Mouse (Mus musculus): Measurements from ENCODE around the gene Krt42. TPM values are rescaled to one million over a fixed set of nuclear protein-coding genes. Genes with fewer than 3 reads are reported as not detected.

Krt42 gene
- polyA plus RNA-seq, 1 experiment, result 0.14 TPM

Other genes starting within 250 kb of the Krt42 start
- not detected in 2 replicates for gene Krt33b, start 240.0 kb downstream of the Krt42 start, polyA plus RNA-seq (2012; rRNA removed)
- gene Krt34, start 228.3 kb downstream of the Krt42 start, polyA plus RNA-seq (2012; rRNA removed), result not detected in 2 replicates
- gene Krt31, start 219.3 kb downstream of the Krt42 start, polyA plus RNA-seq (2012; rRNA removed), result not detected in 2 replicates
- gene Krt32, start 181.6 kb downstream of the Krt42 start, polyA plus RNA-seq (2012; rRNA removed), result 0.06 TPM in 1 of 2 replicates, not detected in the other
- gene Krt35, start 173.6 kb downstream of the Krt42 start, polyA plus RNA-seq (2012; rRNA removed), result not detected in 2 replicates
- not detected in 2 replicates for gene Krt36, start 164.2 kb downstream of the Krt42 start, polyA plus RNA-seq (2012; rRNA removed)
- not detected in 2 replicates for gene Krt13, start 148.3 kb downstream of the Krt42 start, polyA plus RNA-seq (2012; rRNA removed)
- gene Krt15, start 133.9 kb downstream of the Krt42 start, polyA plus RNA-seq (2012; rRNA removed), result not detected in 2 replicates
- gene Krt19, start 121.2 kb downstream of the Krt42 start, polyA plus RNA-seq (2012; rRNA removed), result 1.6 and 3.7 TPM in 2 replicates
- 8.3 and 9.4 TPM in 2 replicates for gene Krt9, start 76.6 kb downstream of the Krt42 start, polyA plus RNA-seq (2012; rRNA removed)
- gene Krt14, start 62.3 kb downstream of the Krt42 start, polyA plus RNA-seq (2012; rRNA removed), result 0.08 and 0.12 TPM in 2 replicates
- gene Krt16, start 21.0 kb downstream of the Krt42 start, polyA plus RNA-seq (2012; rRNA removed), result not detected in 2 replicates
- 0.23 and 0.28 TPM in 2 replicates for gene Krt17, start 8.8 kb downstream of the Krt42 start, polyA plus RNA-seq (2012; rRNA removed)
- 510 and 517 TPM in 2 replicates for gene Eif1, start 50.0 kb upstream of the Krt42 start, polyA plus RNA-seq (2012; rRNA removed)
- not detected in 2 replicates for gene Gast, start 64.5 kb upstream of the Krt42 start, polyA plus RNA-seq (2012; rRNA removed)
- gene Hap1, start 86.3 kb upstream of the Krt42 start, polyA plus RNA-seq (2012; rRNA removed), result 251 and 269 TPM in 2 replicates
- gene Jup, start 127.9 kb upstream of the Krt42 start, polyA plus RNA-seq (2012; rRNA removed), result 71.3 and 71.5 TPM in 2 replicates
- 13.6 and 15.8 TPM in 2 replicates for gene P3h4, start 145.0 kb upstream of the Krt42 start, polyA plus RNA-seq (2012; rRNA removed)
- 10.6 and 10.8 TPM in 2 replicates for gene Fkbp10, start 145.8 kb upstream of the Krt42 start, polyA plus RNA-seq (2012; rRNA removed)
- 63.7 and 77.3 TPM in 2 replicates for gene Nt5c3b, start 171.9 kb upstream of the Krt42 start, polyA plus RNA-seq (2012; rRNA removed)
- 0.72 and 0.74 TPM in 2 replicates for gene Klhl10, start 172.0 kb upstream of the Krt42 start, polyA plus RNA-seq (2012; rRNA removed)
- gene Klhl11, start 202.9 kb upstream of the Krt42 start, polyA plus RNA-seq (2012; rRNA removed), result 13.6 and 13.7 TPM in 2 replicates

All from frontal cortex, adult 2 months (tissue).